Comparison of ENCODE assay signal across 17 mouse cellular contexts in the genomic region with DNA sequence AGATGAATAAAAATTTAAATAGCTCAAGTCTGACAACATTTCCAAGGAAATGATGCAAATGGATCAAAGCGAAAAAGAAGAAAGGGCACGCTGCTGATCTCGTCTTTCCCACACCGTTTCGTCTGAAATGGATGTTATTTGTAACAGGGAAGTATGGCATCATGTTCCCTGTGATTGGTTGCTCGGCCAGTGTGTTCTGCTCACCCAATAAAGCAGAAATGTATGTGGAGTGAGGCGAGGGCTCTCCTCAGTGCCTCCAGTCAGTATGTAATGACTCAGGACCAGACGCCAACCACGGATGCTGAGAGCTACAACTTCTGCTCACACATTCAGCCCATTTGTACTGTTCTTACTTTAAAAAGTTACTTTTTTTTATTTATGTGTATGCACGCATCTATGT.
DNase-seq lines count a peak whose midpoint lies in the region; ATAC-seq and TF ChIP-seq lines count a peak whose summit lies in the region.
"Had no signal": no experiment of that assay in that cellular context is flagged by ENCODE, and none has a peak within 500 bp of the region (broad histone marks: within the 10 kb centered on the region; RNA-seq: fewer than 3 reads in every experiment).

No protein-coding gene starts in this region.

- H3K36me3 ChIP-seq in heart, adult 2 months (ENCODE audit: control insufficient read depth, insufficient read depth, low read length): no peaks in the 10 kb centered on the region
- no peaks in the 10 kb centered on the region for H3K36me3 ChIP-seq in liver, postnatal 0 days (replicated peaks; ENCODE audit: insufficient read depth, low read length)
- no peaks in the 10 kb centered on the region for H3K36me3 ChIP-seq in liver, embryonic 12.5 days
- H3K36me3 ChIP-seq: embryonic facial prominence, embryonic 12.5 days; forebrain, embryonic 15.5 days; heart, embryonic 10.5 days; hindbrain, embryonic 10.5 days; intestine, embryonic 15.5 days had no signal

- WGBS in heart, adult 2 months: 62% methylated on average over 10 of the region's 10 CpGs
- 53% methylated on average over 10 of the region's 10 CpGs for whole genome bisulfite sequencing in liver, postnatal 0 days (ENCODE audit: insufficient replicate concordance)
- 46% methylated on average over 10 of the region's 10 CpGs for WGBS in liver, embryonic 12.5 days (ENCODE audit: insufficient replicate concordance)

- intact Hi-C loops in heart, adult 2 months (cut with DNase I): loop anchor here (2.0 kb wide), 1 partner anchor 17 kb away; no protein-coding TSS in a partner anchor
- intact Hi-C loops in heart, postnatal 25 days (cut with DNase I): no loop called here

- ATAC-seq in liver, postnatal 0 days: no peak
- ATAC-seq in liver, embryonic 12.5 days: no peak
- ATAC-seq in megakaryocyte, adult 5-6 weeks (ENCODE audit: poor library complexity, severe bottlenecking): peak; percentile 26; the same call in 1 of the 2 replicates
- ATAC-seq: forebrain, embryonic 15.5 days; intestine, embryonic 15.5 days had no signal

- no peaks in the 10 kb centered on the region for H3K9me3 ChIP-seq in liver, postnatal 0 days (ENCODE audit: low read length)
- H3K9me3 ChIP-seq in liver, embryonic 12.5 days (replicated peaks): no peaks in the 10 kb centered on the region
- H3K9me3 ChIP-seq: embryonic facial prominence, embryonic 12.5 days; forebrain, embryonic 15.5 days; heart, embryonic 10.5 days; hindbrain, embryonic 10.5 days; intestine, embryonic 15.5 days had no signal

- H3K4me3 ChIP-seq in heart, adult 2 months: peak overlapping the region; percentile 26
- H3K4me3 ChIP-seq in liver, postnatal 0 days (ENCODE audit: low read depth, low read length): no peak overlapping the region
- H3K4me3 ChIP-seq in liver, embryonic 12.5 days: no peak overlapping the region
- H3K4me3 ChIP-seq: embryonic facial prominence, embryonic 12.5 days; forebrain, embryonic 15.5 days; hindbrain, embryonic 10.5 days; intestine, embryonic 15.5 days had no signal

- no peak for TF ChIP-seq CTCF in heart, adult 2 months (IDR thresholded peaks at IDR 0.05)
- TF ChIP-seq CTCF in liver, postnatal 0 days (IDR thresholded peaks at IDR 0.05; ENCODE audit: low read depth): no peak

- no peak for TF ChIP-seq EP300 in heart, adult 2 months (IDR thresholded peaks at IDR 0.05; ENCODE audit: insufficient read depth, low read depth, low read length)
- TF ChIP-seq EP300 in liver, postnatal 0 days (IDR thresholded peaks at IDR 0.05; ENCODE audit: low read depth): no peak

- no peak for DNase-seq in heart, adult 2 months
- no peak for DNase-seq in heart, postnatal 25 days (ENCODE audit: low spot score)
- no peak for DNase-seq in liver, postnatal 0 days
- no peak for DNase-seq in adrenal gland, postnatal 4 days (ENCODE audit: low spot score in 2 of 2)
- DNase-seq: adrenal gland, adult 8-10 months; cerebellum, adult 11-12 months; cerebellum, adult 9-10 months; cerebellum, postnatal 25 days; gastrocnemius, postnatal 36 days had no signal

- H3K79me2 ChIP-seq in heart, adult 2 months (replicated peaks; ENCODE audit: control insufficient read depth, insufficient read depth, low read length): no peaks in the 10 kb centered on the region

- H3K27me3 ChIP-seq in heart, adult 2 months (ENCODE audit: control insufficient read depth, insufficient read depth, low read length): no peaks in the 10 kb centered on the region
- no peaks in the 10 kb centered on the region for H3K27me3 ChIP-seq in liver, postnatal 0 days (ENCODE audit: insufficient read depth, low read length)
- H3K27me3 ChIP-seq in liver, embryonic 12.5 days (replicated peaks): no peaks in the 10 kb centered on the region
- H3K27me3 ChIP-seq: embryonic facial prominence, embryonic 12.5 days; forebrain, embryonic 15.5 days; intestine, embryonic 15.5 days had no signal

- 0 out of 2 replicates have a peak, but pooled peaks cover 1% of the 10 kb centered on the region for H3K4me1 ChIP-seq in heart, adult 2 months (ENCODE audit: control insufficient read depth, insufficient read depth, low read length)
- H3K4me1 ChIP-seq in liver, postnatal 0 days (ENCODE audit: insufficient read depth): no peaks in the 10 kb centered on the region
- 0 out of 2 replicates have a peak, but pooled peaks cover 2% of the 10 kb centered on the region for H3K4me1 ChIP-seq in liver, embryonic 12.5 days
- H3K4me1 ChIP-seq: forebrain, embryonic 15.5 days; intestine, embryonic 15.5 days had no signal

- no peak overlapping the region for H3K9ac ChIP-seq in heart, adult 2 months (ENCODE audit: low read depth, low read length)
- H3K9ac ChIP-seq in liver, postnatal 0 days (replicated peaks): no peak overlapping the region
- no peak overlapping the region for H3K9ac ChIP-seq in liver, embryonic 12.5 days
- H3K9ac ChIP-seq: embryonic facial prominence, embryonic 12.5 days; forebrain, embryonic 15.5 days; hindbrain, embryonic 14.5 days; intestine, embryonic 15.5 days had no signal

- no peak for TF ChIP-seq POLR2A in heart, adult 2 months (IDR thresholded peaks at IDR 0.05; ENCODE audit: insufficient read depth, low read depth, low read length)

- 0 out of 2 replicates have a peak overlapping the region, but pooled peaks have one; percentile 20 for H3K4me2 ChIP-seq in liver, postnatal 0 days (ENCODE audit: low read depth, low read length)
- no peak overlapping the region for H3K4me2 ChIP-seq in liver, embryonic 12.5 days
- H3K4me2 ChIP-seq: embryonic facial prominence, embryonic 12.5 days; forebrain, embryonic 15.5 days; hindbrain, embryonic 14.5 days had no signal

- H3K27ac ChIP-seq in heart, adult 2 months: no peak overlapping the region
- H3K27ac ChIP-seq in liver, postnatal 0 days (ENCODE audit: low read depth): no peak overlapping the region
- no peak overlapping the region for H3K27ac ChIP-seq in liver, embryonic 12.5 days
- H3K27ac ChIP-seq: embryonic facial prominence, embryonic 12.5 days; forebrain, embryonic 15.5 days; heart, embryonic 10.5 days; hindbrain, embryonic 10.5 days; hindbrain, embryonic 14.5 days; intestine, embryonic 15.5 days had no signal
